Mouse (Mus musculus) spleen, adult 18-20 months (tissue): ENCODE data around the gene Olfr523.

Source experiments
- DNase-seq, 2 experiments: peaks; one replicate each; pipeline ENCODE4 v3.0.0; 2022; ENCODE audit warnings: mixed read lengths in 2 of 2

The Olfr523 gene

GRCm38 (mm10) chr7:140184206-140184605 lies 11.2 kb downstream of the Olfr523 start:
- no peak for DNase-seq

- DNase-seq = no peak
These were observed 13.9 kb downstream of the Olfr523 start for GRCm38 (mm10) chr7:140186646-140187620.

- no peak for DNase-seq
These were observed 14.8 kb downstream of the Olfr523 start for GRCm38 (mm10) chr7:140187721-140188390.

- no peak for DNase-seq
These were observed 15.6 kb downstream of the Olfr523 start for GRCm38 (mm10) chr7:140188391-140189328.

DNA sequence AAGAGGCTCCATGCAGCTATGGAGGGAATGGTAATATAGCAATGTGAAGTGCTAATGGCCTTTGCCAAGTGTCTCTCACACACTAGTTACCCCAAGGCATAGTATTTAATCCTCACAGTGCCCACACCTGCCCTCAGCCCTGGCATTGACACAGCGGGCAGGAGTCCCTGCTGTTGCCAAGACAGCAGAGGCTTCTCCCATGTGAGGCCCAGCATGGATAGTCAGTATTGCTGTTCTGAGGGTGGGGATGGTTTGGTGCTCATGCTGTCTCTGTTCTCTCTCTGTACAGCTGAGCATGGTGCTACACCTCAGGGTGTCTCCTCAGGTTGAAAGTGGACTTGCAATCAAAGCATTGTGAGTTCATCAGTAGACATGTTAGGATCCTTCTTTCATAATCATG lies 17.4 kb downstream of the Olfr523 start:
- DNase-seq = no peak

DNA sequence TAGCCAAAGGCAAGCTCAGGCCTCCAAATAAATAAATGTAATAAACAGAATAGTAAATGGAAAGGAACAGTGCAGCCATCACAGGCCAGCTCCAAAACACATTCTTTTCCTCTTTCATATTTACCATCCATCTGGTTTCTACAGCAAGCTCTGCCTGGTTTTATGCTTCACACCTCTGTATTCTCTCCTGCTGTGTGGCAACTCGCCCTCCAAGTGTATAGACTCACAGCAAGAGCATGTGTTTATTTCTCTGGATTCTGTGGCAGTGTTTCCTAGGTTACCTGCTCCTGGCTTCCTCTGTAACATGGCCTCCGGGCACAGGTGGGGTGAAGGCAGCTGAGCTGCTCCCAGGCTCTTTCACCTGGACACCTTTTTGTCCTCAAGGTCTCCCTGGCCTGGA lies 19.4 kb downstream of the Olfr523 start:
- no peak for DNase-seq

DNA sequence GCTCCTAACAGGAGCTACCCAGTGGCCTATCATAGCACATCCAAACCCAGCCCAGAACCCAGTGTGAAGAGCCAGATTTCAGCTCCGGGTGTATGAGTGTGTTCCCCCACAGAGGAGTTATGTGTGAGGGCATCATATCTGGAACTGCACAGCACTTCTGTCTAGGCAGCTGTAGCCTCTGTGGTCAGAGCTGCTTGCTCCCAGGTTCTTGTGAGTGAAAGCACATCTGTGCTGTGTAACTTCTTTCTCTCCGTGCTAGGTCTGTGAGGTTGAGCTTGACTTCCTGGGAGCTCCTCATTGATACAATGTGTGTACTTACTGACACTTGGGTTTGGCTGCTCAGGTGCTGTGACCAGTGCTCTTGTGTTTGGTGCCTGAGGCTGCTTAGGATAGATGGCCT lies 19.8 kb downstream of the Olfr523 start:
- no peak for DNase-seq

- DNase-seq = no peak
These were observed 21.0 kb downstream of the Olfr523 start for GRCm38 (mm10) chr7:140194031-140194430.

- no peak for DNase-seq
These were observed 23.0 kb downstream of the Olfr523 start for GRCm38 (mm10) chr7:140196002-140196401.

- DNase-seq = no peak
These were observed 28.1 kb downstream of the Olfr523 start for GRCm38 (mm10) chr7:140201090-140201489.

GRCm38 (mm10) chr7:140205864-140206263 lies 32.8 kb downstream of the Olfr523 start, which contains the start of gene Olfr524:
Gene Olfr524 (minus strand): TSS chr7:140205964.
- DNase-seq = no peak

DNA sequence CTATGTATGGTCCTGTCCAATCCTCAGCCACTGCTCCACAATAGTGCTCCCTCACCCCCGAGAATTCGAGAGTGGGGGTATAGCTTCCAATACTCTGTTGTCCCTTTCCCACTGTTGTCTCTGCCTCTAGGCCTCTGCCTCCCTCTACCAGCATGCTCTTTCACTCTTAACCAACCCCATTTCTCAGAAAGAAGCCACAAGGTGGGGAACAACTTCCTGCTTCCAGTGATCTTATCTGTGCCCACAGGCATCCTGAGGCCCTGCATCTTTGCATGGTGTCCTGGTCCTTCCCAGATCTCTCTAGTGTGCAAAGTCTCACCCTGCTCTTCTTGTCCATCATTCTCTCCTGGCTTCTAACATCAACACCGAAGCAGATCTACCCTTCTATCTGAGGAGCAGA lies 33.9 kb downstream of the Olfr523 start:
- no peak for DNase-seq

DNA sequence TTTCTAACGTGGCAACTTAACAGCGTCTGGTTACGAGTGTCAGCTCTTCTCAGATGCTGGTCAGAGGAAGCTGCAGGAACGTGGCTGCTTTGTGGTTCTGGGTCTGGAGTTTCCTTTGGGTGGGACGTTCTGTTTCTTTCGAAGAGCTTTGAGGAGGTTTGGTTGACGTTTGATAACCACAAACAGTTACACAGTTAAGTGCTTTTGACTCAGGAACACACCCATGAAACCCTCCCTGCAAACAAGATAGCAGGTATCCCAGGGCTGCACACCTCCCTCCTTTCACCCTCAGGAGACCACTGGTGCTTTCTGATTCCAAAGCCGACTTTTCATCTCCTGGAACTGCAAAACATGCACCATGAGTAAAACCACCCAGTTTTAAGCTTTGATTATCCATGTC lies 35.1 kb downstream of the Olfr523 start:
- no peak for DNase-seq

DNA sequence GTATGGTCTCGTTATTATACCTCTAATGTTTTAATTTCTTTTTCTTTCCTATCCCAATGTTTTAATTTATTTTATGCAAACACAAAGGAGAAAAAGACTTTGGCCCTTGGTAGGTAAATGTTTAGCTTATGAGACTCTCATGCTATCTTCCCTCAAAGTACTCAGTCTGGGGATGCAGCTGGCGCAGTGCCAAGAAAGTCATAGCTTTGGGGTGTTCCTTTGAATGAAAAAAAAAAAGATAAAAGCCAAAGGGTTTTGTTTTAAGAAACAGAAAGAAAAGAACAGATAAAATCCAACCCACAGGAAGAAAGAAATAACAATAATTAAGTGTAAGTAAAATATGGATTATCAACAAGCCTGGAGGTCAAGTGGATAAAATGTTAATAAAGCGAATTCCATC lies 35.7 kb downstream of the Olfr523 start:
- DNase-seq = no peak

DNA sequence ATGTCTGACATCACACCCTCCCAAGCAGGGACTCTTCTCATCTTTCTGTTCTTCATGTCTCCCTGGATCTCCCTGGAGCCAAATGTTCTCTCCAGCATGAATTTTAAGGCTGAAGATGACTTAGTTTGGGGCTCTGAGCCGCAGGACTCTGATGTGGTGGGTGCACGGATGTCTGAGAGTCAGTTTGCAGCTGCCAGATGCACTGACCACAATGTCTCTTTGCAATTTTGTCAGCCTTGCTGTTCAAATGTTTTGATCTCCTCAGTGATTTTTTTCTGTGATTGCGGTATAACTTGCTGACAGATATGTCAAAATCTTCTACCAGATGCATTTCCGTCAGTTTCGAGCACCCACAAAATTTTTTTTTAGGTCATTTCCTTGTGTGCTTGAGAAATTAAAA lies 40.8 kb downstream of the Olfr523 start:
- no peak for DNase-seq

DNA sequence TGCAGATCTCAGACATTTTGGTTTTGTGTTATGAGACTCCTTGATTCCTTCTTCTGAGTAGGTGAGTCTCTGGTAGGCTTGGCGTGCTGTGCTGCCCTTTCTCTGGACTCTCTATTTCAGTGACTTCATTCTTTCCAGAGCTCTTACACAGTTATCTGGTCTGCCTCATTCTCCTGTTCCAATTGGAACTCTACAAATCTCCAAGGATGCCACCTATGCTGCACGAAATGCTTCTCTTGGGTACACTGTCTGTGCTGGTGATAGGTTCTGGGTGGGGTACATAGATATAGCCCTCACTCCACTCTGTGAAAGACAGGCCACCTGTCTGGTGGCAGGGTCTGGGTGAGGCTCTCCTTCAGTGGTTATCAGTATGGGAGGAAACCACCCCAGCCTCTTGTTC lies 45.0 kb downstream of the Olfr523 start, which contains the start of gene Cd163l1:
TSS of gene Cd163l1 (plus strand) at position 301 of the 400 bp plus-strand sequence.
- no peak for DNase-seq

DNA sequence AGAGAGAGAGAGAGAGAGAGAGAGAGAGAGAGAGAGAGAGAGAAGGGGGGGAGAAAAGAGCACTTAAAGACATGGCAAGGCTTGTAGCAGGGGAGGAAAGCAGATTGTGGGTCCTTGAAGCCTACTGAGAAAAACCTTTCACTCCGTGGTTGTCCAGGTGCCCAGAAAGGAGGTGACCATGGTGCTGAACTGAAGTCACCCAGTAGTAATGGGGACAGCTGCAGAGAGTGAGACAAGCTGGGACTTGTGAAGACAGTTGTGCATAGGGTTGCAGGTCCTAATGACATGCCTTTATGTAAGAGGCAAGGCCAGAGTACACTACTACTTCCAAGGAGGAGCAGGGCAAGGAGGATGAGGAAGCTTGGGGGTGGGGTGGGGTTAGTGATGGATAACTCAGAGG lies 46.3 kb downstream of the Olfr523 start:
- DNase-seq = no peak

DNA sequence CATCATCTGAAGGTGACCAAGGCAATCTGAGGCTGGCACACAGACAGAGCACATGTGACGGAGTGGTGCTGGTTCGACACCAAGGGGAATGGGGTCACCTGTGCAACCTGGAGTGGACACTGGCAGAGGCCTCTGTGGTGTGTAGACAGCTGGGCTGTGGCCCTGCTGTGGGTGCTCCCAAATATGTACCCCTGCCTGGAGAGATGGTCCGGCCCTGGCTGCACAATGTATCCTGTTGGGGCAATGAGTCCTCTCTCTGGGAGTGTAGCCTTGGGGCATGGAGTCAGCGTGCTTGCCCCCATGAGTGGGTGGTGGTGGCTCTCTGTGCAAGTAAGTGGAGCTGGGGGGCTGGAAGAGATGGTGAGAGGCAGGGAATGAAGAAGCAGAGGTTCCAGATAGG lies 47.4 kb downstream of the Olfr523 start:
- no peak for DNase-seq

- DNase-seq = no peak
These were observed 51.2 kb downstream of the Olfr523 start for GRCm38 (mm10) chr7:140224209-140224608.
